Mouse (Mus musculus) kidney, adult 8-10 months (tissue): Measurements from ENCODE around the gene Gm17428.
"Not testable (repeated sequence)": the region's sequence is repeated elsewhere in the genome, so short reads cannot be mapped to it uniquely, and the experiment has no call there.

ENCODE experiments used
- DNase-seq, 2 experiments: peaks; one replicate each; pipeline ENCODE4 v3.0.0; 2022

Gene Gm17428

DNA sequence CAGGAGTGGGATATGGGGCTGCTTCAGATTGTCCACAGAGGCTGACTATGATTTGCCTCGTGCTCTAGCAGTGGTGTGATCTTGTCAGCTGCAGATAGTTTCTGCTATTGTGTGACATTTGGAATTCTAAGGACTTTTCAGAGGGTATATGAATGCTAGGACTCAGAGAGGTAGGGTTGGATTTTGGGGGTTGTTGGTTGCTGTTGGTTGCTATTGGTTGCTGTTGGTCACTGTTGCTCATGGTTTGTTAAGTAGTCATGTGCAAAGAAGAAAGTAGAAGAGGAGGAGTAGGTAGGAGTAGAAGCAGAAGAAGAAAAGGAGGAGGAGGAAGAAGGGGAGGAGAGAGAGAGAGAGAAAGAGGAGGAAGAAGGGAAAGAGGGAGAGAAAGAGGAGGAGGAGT lies at the start of gene Gm17428:
Gene Gm17428, plus strand, starts transcription at position 301 of the 400 bp plus-strand sequence.
- no peak for DNase-seq

GRCm38 (mm10) chr14:54927296-54927695 lies 49.4 kb upstream of the Gm17428 start:
- DNase-seq, result no peak

DNA sequence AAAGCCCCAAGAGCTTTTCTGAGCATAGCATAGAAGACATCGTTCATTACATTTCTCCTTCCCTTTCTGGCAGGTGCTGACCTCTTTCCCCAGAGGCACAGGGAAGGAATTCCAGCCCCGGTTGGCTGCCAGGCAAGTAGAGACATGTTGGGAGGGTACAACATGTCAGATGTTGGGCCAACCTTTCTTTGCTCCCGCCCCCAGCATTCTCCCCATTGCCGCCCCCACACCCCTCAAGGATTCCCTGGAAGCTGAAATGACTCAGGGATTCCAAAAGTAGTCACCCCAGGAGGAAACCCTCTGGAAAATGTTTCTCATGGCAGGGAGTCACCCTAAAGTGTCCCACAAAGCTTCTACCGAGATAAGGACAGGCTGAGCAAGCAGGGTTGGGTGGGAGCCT lies 46.9 kb upstream of the Gm17428 start:
- DNase-seq, result no peak

- DNase-seq, result no peak
Observed at GRCm38 (mm10) chr14:54930431-54930830, 46.3 kb upstream of the Gm17428 start.

- DNase-seq, result no peak
Observed at GRCm38 (mm10) chr14:54932645-54933150, 44.0 kb upstream of the Gm17428 start, which contains the start of gene Il25. TSS of gene Il25 (plus strand) at chr14:54932695.

- no peak for DNase-seq
Observed at GRCm38 (mm10) chr14:54935904-54936830, 40.6 kb upstream of the Gm17428 start, which contains the start of gene Cmtm5. TSS of gene Cmtm5 (plus strand) at chr14:54936261.

GRCm38 (mm10) chr14:54936831-54937160 lies 39.9 kb upstream of the Gm17428 start:
- no peak for DNase-seq

DNA sequence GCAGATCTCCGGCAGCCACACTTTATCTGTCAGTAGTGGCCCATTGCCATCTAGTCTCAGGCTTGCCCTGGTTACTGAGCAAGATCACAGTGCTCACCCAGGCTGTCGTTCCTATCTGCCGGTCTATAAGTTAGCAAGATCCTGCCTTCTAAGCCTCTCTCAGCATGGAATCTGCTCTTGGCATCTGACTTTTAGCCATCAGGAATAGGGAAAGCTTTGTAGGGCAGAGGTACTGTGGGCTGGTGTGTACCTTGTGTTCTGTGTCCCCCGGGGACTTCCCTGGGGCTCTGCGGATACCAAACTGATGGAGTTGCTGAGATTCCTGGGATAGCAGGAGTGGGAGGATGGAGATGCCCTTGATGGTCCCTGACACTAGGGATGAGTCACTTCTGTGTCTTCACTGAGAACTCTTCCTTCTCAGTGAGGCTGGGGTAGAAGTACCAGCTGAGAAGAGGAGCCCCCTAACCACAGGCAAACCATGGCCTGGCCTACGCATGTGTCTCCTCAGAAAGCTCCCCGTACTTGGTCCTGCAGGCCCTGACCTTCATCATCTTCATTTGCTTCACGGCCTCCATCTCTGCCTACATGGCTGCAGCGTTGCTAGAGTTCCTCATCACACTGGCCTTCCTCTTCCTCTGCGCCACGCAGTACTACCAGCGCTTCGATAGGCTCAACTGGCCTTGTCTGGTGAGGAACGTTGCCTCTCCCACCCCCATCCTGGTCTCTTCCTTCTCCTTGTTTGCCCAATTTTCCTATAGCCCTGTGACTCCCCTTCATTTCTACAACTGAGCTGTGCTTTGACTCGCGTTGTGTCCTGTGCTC lies 39.2 kb upstream of the Gm17428 start:
- DNase-seq, result no peak

GRCm38 (mm10) chr14:54938431-54939219 lies 38.1 kb upstream of the Gm17428 start:
- DNase-seq, result no peak

DNA sequence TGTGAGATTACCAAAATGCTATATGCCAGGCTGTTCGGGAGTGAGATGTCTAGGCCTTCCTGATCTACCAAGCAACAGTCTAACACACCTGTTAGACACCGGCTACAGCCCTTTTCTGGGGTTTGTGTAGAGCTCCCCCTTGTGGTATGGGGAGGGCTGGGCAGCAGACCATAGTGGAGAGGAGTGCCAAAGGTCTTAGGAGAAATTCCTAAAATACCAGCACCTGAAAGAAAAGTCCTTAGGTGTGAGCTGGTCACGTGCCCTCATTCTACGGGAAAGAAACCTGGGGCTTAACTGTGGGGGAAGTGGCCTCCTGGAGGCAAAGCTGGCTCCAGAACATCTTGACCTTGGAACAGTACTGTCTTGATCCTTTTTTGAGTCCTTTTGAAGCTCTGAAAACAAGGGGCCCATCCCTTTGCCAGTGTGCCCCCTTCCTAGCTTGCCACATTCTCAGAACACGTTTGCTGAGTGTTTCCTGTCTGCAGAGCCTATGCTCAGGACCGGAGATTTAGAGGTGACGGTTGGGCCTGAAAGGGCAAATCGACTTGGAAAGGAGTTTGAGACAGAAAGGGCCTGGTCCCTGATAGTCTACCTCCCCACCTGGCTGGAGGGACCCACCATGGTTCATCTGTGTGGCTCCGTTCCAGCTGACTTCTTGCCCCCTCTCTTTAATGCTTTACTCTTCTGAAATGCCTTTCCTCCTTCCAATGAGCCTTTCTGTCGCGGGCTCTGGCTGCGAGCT lies 37.1 kb upstream of the Gm17428 start:
- peak; percentile 87 to 89 for DNase-seq

DNA sequence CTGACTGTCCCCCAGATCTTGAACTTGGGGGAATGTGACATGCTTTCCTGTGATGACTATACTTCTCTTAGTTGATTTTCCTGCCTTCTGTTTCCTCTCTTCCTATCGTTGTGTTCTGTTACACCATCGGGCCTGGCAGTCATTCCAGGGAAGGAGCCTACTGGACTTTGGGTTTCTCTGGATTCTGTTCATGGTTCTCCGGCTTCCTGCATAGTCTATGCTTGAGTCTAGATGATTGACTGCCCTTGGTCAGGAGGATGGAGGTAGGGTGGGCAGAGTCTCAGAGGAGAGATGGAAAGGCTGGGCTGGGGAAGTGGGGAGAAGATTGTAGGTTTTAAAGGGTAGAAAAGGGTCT lies 36.6 kb upstream of the Gm17428 start:
- peak; percentile 26 to 38 for DNase-seq

DNA sequence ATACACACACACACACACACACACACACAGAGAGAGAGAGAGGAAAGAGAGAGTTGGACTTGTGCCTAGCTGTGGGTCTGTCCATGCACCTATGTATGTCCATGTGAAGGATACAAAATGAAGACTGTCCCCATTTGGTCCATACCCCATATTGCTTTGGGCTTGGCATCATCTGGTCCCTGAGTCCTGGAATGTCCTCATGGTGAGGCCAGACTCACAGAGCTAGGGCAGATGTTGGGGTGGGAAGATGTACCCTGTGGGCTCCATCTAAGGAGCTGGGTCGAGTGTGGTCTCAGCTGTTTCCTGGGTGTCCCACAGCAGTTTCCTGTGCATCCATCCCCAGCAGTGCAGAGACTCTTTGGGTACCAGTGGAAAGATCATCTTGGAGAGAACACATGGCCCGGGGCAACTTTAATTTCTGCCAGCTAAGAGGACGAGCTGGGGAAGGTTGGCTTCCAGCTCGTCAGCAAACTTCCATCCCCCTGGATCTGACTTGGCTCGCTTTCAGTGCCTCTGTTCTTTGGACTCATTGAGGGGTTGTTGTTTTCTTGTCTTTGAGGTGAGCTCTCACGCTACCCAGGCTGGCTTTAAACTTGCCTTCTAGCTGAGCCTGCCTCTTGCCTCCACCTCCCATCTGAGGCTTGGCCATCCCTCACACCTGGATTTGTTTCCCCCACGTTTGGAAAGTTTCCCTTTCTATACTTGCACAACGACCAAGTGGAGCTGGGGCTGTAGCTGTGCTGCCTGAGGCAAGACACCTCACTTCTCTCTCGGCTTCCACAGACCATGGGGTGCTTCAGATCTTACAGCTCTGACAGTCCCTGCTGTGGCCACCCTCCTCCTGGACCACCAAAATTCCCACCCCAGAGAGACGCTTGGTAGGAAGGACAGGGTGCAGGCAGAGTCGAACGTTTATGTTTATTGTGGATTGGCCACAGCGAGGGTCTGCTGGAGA lies 35.4 kb upstream of the Gm17428 start:
- DNase-seq, result peak; percentile 55 to 62

- no peak for DNase-seq
Observed at GRCm38 (mm10) chr14:54942479-54942878, 34.3 kb upstream of the Gm17428 start.

DNA sequence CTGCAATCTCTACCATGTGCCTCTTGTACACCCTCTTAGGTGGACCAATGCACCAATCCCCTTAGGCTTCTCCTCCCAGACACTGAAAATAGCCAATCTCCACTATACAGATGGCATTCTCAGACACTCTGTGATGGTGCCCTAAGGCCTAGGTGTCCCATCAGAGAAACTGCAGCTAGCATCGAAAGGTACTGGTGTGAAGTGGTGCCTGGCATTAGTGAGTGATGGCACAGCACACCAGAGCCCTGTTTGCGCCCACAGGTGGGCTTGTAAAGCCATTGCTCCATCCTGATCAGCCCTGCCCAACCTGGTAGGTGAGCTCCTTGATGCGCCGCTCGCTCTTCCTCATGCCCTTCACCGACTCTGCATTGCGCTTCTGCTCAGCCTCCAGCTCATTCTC lies 32.8 kb upstream of the Gm17428 start:
- DNase-seq, result no peak

DNA sequence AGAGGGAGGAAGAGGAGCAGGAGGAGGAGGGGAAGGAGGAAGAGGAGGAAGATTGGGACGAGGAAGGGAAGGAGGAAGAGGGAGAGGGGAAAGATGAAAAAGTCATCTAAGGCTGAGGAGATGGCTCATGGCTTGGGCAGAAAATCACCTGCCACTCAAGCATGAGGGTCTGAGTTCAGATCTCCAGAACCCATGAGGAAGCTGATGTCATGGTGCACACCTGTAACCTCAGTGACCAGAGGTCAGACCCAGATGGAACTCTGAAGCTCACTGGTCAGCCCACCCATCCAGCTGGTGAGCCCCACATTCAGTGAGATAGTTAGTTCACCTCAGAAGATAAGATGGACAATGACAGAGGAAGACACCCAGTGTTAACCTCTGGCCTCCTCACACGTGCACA lies 31.8 kb upstream of the Gm17428 start:
- no peak for DNase-seq

- no peak for DNase-seq
Observed at GRCm38 (mm10) chr14:54945975-54946704, 30.6 kb upstream of the Gm17428 start.

DNA sequence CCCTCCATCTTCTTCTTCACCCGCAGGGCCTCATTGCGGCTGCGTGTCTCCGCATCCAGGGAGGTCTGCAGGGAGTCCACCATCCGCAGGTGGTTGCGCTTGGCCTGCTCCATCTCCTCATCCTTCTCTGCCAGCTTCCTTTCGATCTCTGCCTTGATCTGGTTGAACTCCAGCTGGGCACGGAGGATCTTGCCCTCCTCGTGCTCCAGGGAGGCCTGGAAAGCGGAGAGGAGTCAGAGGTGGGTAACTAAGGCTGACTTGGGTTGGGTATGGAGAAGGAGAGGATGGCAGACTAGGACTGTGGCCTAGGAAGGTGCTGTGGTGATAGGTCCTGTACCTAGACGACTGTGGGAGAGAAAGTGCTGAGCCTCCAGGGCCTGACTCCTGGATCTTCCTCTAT lies 29.7 kb upstream of the Gm17428 start:
- DNase-seq, result not testable (repeated sequence)

DNA sequence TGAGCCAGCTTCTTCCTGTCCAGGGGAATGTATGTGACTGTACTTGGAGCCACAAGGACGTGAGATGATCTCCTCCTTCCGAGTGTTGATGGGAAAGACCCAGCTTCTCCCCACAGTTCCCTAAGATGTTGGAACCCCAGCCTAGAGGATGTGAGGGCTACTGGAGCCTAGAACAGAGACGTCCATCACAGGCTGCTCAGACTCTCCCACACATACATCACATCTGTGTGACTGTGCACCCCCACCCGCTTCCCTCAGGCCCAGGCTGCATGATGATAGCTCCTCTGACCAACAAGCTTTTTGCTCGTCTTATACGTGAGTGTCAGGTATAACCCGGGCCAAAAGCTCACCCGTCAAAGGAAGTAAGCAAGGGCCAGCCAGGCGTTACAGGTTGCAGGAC lies 28.0 kb upstream of the Gm17428 start:
- no peak for DNase-seq

- DNase-seq, result no peak
Observed at GRCm38 (mm10) chr14:54950493-54950892, 26.2 kb upstream of the Gm17428 start.

GRCm38 (mm10) chr14:54951587-54951986 lies 25.1 kb upstream of the Gm17428 start:
- DNase-seq, result no peak
